Mouse (Mus musculus) small intestine, adult 2 months (tissue): ENCODE data around the gene Fam71f1. TPM values are rescaled to one million over a fixed set of nuclear protein-coding genes. Genes with fewer than 3 reads are reported as not detected.

Source experiments
- H3K27ac ChIP-seq: fragments of 200-500 bp; 2 replicates; pipeline ENCODE4 v1.5.1; 2012; ENCODE audit warnings: low read depth, low read length, control low read depth, inconsistent platforms; ENCODE audit not compliant: insufficient read depth
- H3K27me3 ChIP-seq: fragments of 200-500 bp; 2 replicates; pipeline ENCODE4 v1.6.1; 2012; ENCODE audit warnings: mild to moderate bottlenecking, moderate library complexity, low read length, inconsistent platforms; ENCODE audit not compliant: control insufficient read depth, insufficient read depth
- H3K36me3 ChIP-seq: fragments of 200-500 bp; 2 replicates; pipeline ENCODE4 v1.6.1; 2012; ENCODE audit warnings: mild to moderate bottlenecking, low read length, control low read depth, inconsistent platforms; ENCODE audit not compliant: control insufficient read depth, insufficient read depth
- H3K4me1 ChIP-seq: fragments of 200-500 bp; 2 replicates; pipeline ENCODE4 v1.6.1; 2012; ENCODE audit warnings: low read length, inconsistent platforms, mixed read lengths; ENCODE audit not compliant: control insufficient read depth, insufficient read depth, insufficient read length
- H3K4me3 ChIP-seq: fragments of 200-500 bp; 2 replicates; pipeline ENCODE4 v1.5.1; 2012; ENCODE audit warnings: low read depth, mild to moderate bottlenecking, control low read depth, inconsistent platforms, low read length, moderate library complexity
- CTCF ChIP-seq: fragments of 200-500 bp; IDR thresholded peaks from 2 replicates; pipeline ENCODE4 v1.5.1; 2012; ENCODE audit warnings: low read depth, mild to moderate bottlenecking, control low read depth, inconsistent platforms, low read length, moderate library complexity, mixed read lengths; ENCODE audit not compliant: insufficient replicate concordance, insufficient read length; ENCODE audit errors: extremely low read depth
- POLR2A ChIP-seq: fragments of 200-500 bp; IDR thresholded peaks from 2 replicates; pipeline ENCODE4 v1.6.1; 2012; ENCODE audit warnings: low read depth, mild to moderate bottlenecking, control low read depth, inconsistent platforms, low read length, moderate library complexity
- WGBS: fragments of 180-500 bp; shearing (Covaris S2); methylation state at CpG from one replicate; pipeline ENCODE4 v1.1.7; 2018; 5-methylcytosine and 5-hydroxymethylcytosine counted together
- polyA plus RNA-seq: library from polyadenylated mRNA; depleted of rRNA; stranded (reverse); fragments of >200 nt; gene quantifications from 2 replicates; pipeline ENCODE4 v1.2.3, GENCODE M21; 2012

Fam71f1 gene
- polyA plus RNA-seq, 1 experiment = not detected

DNA sequence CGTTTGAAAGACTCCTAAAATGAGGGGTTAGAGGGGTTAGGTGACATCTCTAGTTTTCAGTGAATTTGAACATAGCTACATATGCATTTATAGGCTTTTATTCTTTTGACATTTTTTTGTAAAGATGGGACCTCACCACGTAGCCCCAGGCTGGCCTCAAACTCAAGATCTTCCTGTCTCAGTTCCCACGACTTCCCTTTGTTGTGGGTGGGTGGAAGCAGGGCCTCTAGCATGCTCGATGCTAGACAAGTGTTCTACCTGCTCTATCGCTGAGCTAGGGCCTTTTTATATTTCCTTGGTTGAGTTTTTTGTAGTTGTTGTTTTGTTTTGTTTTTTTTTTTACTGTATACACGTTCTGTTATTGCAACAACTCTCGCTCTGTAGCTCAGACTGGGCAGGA is 32.1 kb upstream of the Fam71f1 start:
- Histone ChIP-seq H3K27ac (no peak overlapping the region), H3K36me3 (no peaks in the 10 kb centered on the region), H3K4me3 (no peak overlapping the region), H3K27me3 (no peaks in the 10 kb centered on the region), H3K4me1 (no peaks in the 10 kb centered on the region)
- 75% methylated on average over 7 of the region's 7 CpGs for WGBS
- TF ChIP-seq CTCF = no peak
- no peak for TF ChIP-seq POLR2A

- TF ChIP-seq POLR2A (no peak), CTCF (no peak)
- no peaks in the 10 kb centered on the region for H3K27me3 ChIP-seq
- no peaks in the 10 kb centered on the region for H3K36me3 ChIP-seq
- H3K4me1 ChIP-seq = no peaks in the 10 kb centered on the region
- WGBS = 64% methylated on average over 6 of the region's 6 CpGs
- H3K4me3 ChIP-seq = no peak overlapping the region
- H3K27ac ChIP-seq = no peak overlapping the region
Observed at GRCm38 (mm10) chr6:29287481-29287880, 31.5 kb upstream of the Fam71f1 start.

- Histone ChIP-seq H3K27me3 (no peaks in the 10 kb centered on the region), H3K4me1 (no peaks in the 10 kb centered on the region), H3K4me3 (no peak overlapping the region), H3K27ac (no peak overlapping the region), H3K36me3 (no peaks in the 10 kb centered on the region)
- TF ChIP-seq CTCF = no peak
- no peak for TF ChIP-seq POLR2A
- WGBS = 74% methylated on average over 5 of the region's 5 CpGs
Observed at GRCm38 (mm10) chr6:29287944-29288343, 31.0 kb upstream of the Fam71f1 start.

DNA sequence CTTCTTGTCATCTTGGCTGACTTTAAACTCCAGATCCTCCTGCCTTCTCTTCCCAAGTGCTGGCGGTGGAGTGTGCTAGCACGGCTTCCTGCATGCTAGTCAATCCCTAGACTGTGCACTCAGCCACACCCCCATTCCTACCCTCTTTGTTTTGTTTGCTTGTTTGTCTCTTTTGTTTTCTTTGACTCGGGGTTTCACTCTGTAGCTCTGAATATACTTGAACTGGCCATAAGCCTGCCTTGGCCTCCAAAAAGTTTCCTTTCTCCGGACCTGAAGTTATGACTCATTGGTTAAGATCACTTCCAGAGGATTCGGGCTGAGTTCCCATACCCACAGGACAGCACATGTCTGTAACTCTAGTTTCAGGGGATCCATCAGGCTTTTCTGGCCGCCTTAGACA is 30.3 kb upstream of the Fam71f1 start:
- H3K4me1 ChIP-seq = no peaks in the 10 kb centered on the region
- 52% methylated on average over 6 of the region's 6 CpGs for WGBS
- TF ChIP-seq POLR2A (no peak), CTCF (no peak)

GRCm38 (mm10) chr6:29299112-29299511 is 19.8 kb upstream of the Fam71f1 start:
- no peak overlapping the region for H3K27ac ChIP-seq
- WGBS = 8% methylated on average over 2 of the region's 2 CpGs

More for the DNA sequence above, 30.3 kb upstream of the Fam71f1 start:
- Histone ChIP-seq H3K27ac (no peak overlapping the region), H3K36me3 (no peaks in the 10 kb centered on the region), H3K4me3 (no peak overlapping the region), H3K27me3 (no peaks in the 10 kb centered on the region)

GRCm38 (mm10) chr6:29303251-29303650 is 15.7 kb upstream of the Fam71f1 start:
- H3K27ac ChIP-seq = no peak overlapping the region
- H3K4me1 ChIP-seq = no peaks in the 10 kb centered on the region
- no peaks in the 10 kb centered on the region for H3K27me3 ChIP-seq
- H3K36me3 ChIP-seq = no peaks in the 10 kb centered on the region
- TF ChIP-seq POLR2A = no peak
- TF ChIP-seq CTCF = no peak
- no peak overlapping the region for H3K4me3 ChIP-seq

More at GRCm38 (mm10) chr6:29299112-29299511, 19.8 kb upstream of the Fam71f1 start:
- TF ChIP-seq CTCF (no peak), POLR2A (no peak)
- Histone ChIP-seq H3K27me3 (no peaks in the 10 kb centered on the region), H3K36me3 (no peaks in the 10 kb centered on the region), H3K4me1 (no peaks in the 10 kb centered on the region), H3K4me3 (no peak overlapping the region)

- TF ChIP-seq CTCF = no peak
- no peak for TF ChIP-seq POLR2A
- Histone ChIP-seq H3K4me1 (no peaks in the 10 kb centered on the region), H3K36me3 (no peaks in the 10 kb centered on the region), H3K4me3 (no peak overlapping the region), H3K27me3 (no peaks in the 10 kb centered on the region), H3K27ac (no peak overlapping the region)
- WGBS = 36% methylated on average over 5 of the region's 5 CpGs
Observed at GRCm38 (mm10) chr6:29303726-29304125, 15.2 kb upstream of the Fam71f1 start.

GRCm38 (mm10) chr6:29305462-29305861 is 13.5 kb upstream of the Fam71f1 start:
- H3K4me1 ChIP-seq = no peaks in the 10 kb centered on the region
- H3K36me3 ChIP-seq = no peaks in the 10 kb centered on the region
- TF ChIP-seq POLR2A (no peak), CTCF (no peak)
- no peak overlapping the region for H3K4me3 ChIP-seq
- H3K27ac ChIP-seq = no peak overlapping the region
- no peaks in the 10 kb centered on the region for H3K27me3 ChIP-seq
- 88% methylated on average over 4 of the region's 4 CpGs for WGBS
